Comparison of ENCODE assay signal across 14 mouse cellular contexts in genomic region chr8:108936695-108937448, GRCm38 (mm10).
DNase-seq lines count a peak whose midpoint lies in the region; ATAC-seq and TF ChIP-seq lines count a peak whose summit lies in the region.
"Had no signal": no experiment of that assay in that cellular context is flagged by ENCODE, and none has a peak within 500 bp of the region (broad histone marks: within the 10 kb centered on the region; RNA-seq: fewer than 3 reads in every experiment).

No protein-coding gene starts in this region.

- H3K4me2 ChIP-seq in forebrain, embryonic 12.5 days, result no peak overlapping the region
- no peak overlapping the region for H3K4me2 ChIP-seq in forebrain, embryonic 11.5 days (ENCODE audit: low read depth, low read length, severe bottlenecking)
- H3K4me2 ChIP-seq in forebrain, embryonic 15.5 days (replicated peaks), result no peak overlapping the region
- H3K4me2 ChIP-seq in limb, embryonic 13.5 days (replicated peaks), result no peak overlapping the region
- no peak overlapping the region for H3K4me2 ChIP-seq in lung, postnatal 0 days (replicated peaks; ENCODE audit: low read depth, low read length)

- H3K79me2 ChIP-seq in MEL (ENCODE audit: control insufficient read depth, insufficient read depth, low read length, poor library complexity), result no peaks in the 10 kb centered on the region; the same call in 1 of the 2 replicates

- H3K4me1 ChIP-seq in forebrain, embryonic 12.5 days, result peaks cover 44% of the 10 kb centered on the region
- H3K4me1 ChIP-seq in forebrain, embryonic 11.5 days (replicated peaks; ENCODE audit: control insufficient read depth, insufficient read depth, low read length), result peaks cover 11% of the 10 kb centered on the region
- H3K4me1 ChIP-seq in MEL (ENCODE audit: control insufficient read depth in 1 of 2, insufficient read depth in 2 of 2, low read length in 2 of 2), result peaks cover 14 to 38% of the 10 kb centered on the region in 2 experiments
- peaks cover 33% of the 10 kb centered on the region for H3K4me1 ChIP-seq in forebrain, embryonic 15.5 days
- H3K4me1 ChIP-seq in limb, embryonic 13.5 days, result peaks cover 14% of the 10 kb centered on the region
- peaks cover 5% of the 10 kb centered on the region; the same call in 1 of the 2 replicates for H3K4me1 ChIP-seq in lung, postnatal 0 days (ENCODE audit: insufficient read depth, low read depth, low read length)

- H3K9me3 ChIP-seq in forebrain, embryonic 12.5 days, result no peaks in the 10 kb centered on the region
- peaks cover 3% of the 10 kb centered on the region; the same call in 1 of the 2 replicates for H3K9me3 ChIP-seq in forebrain, embryonic 11.5 days (ENCODE audit: control insufficient read depth, low read length)
- no peaks in the 10 kb centered on the region for H3K9me3 ChIP-seq in MEL (replicated peaks; ENCODE audit: insufficient read depth, low read length)
- H3K9me3 ChIP-seq in forebrain, embryonic 15.5 days, result no peaks in the 10 kb centered on the region
- H3K9me3 ChIP-seq in limb, embryonic 13.5 days, result no peaks in the 10 kb centered on the region
- no peaks in the 10 kb centered on the region for H3K9me3 ChIP-seq in lung, postnatal 0 days (ENCODE audit: low read length)

- no peak for TF ChIP-seq CTCF in MEL (IDR thresholded peaks at IDR 0.05 in 2 of 3, conservative IDR thresholded peaks at IDR 0.05 in 1 of 3; ENCODE audit: control insufficient read depth in 1 of 3, insufficient read depth in 1 of 3, low read depth in 2 of 3, low read length in 3 of 3, poor library complexity in 1 of 3, severe bottlenecking in 1 of 3)
- no peak for TF ChIP-seq CTCF in lung, postnatal 0 days (IDR thresholded peaks at IDR 0.05)

- 67% methylated on average over 19 of the region's 19 CpGs for WGBS in forebrain, embryonic 12.5 days
- 75% methylated on average over 19 of the region's 19 CpGs for WGBS in forebrain, embryonic 11.5 days
- WGBS in forebrain, embryonic 15.5 days, result 47% methylated on average over 19 of the region's 19 CpGs
- WGBS in limb, embryonic 13.5 days, result 81% methylated on average over 19 of the region's 19 CpGs
- 76% methylated on average over 19 of the region's 19 CpGs for WGBS in lung, postnatal 0 days

- TF ChIP-seq RAD21 in MEL (IDR thresholded peaks at IDR 0.05; ENCODE audit: low read depth, low read length), result no peak

- H3K9ac ChIP-seq in forebrain, embryonic 12.5 days, result no peak overlapping the region
- no peak overlapping the region for H3K9ac ChIP-seq in forebrain, embryonic 11.5 days (ENCODE audit: low read length)
- peak overlapping the region; percentile 66 for H3K9ac ChIP-seq in MEL (ENCODE audit: control insufficient read depth, low read depth, low read length, poor library complexity, severe bottlenecking)
- no peak overlapping the region for H3K9ac ChIP-seq in forebrain, embryonic 15.5 days (replicated peaks)
- no peak overlapping the region for H3K9ac ChIP-seq in limb, embryonic 13.5 days
- no peak overlapping the region for H3K9ac ChIP-seq in lung, postnatal 0 days (replicated peaks; ENCODE audit: low read depth)

- no peak overlapping the region for H3K4me3 ChIP-seq in forebrain, embryonic 12.5 days (replicated peaks)
- no peak overlapping the region for H3K4me3 ChIP-seq in forebrain, embryonic 11.5 days (ENCODE audit: low read depth, low read length)
- H3K4me3 ChIP-seq in MEL (ENCODE audit: control insufficient read depth in 1 of 2, insufficient read depth in 1 of 2, low read depth in 2 of 2, low read length in 2 of 2), result peak overlapping the region; percentile 43 to 58
- H3K4me3 ChIP-seq in forebrain, embryonic 15.5 days, result no peak overlapping the region
- H3K4me3 ChIP-seq in limb, embryonic 13.5 days, result no peak overlapping the region
- H3K4me3 ChIP-seq in lung, postnatal 0 days (ENCODE audit: low read depth, low read length), result no peak overlapping the region
- H3K4me3 ChIP-seq: heart, adult 2 months had no signal

- peaks cover 38% of the 10 kb centered on the region; the same call in 1 of the 2 replicates for H3K36me3 ChIP-seq in forebrain, embryonic 12.5 days (replicated peaks)
- no peaks in the 10 kb centered on the region; the same call in 1 of the 2 replicates for H3K36me3 ChIP-seq in forebrain, embryonic 11.5 days (ENCODE audit: control insufficient read depth, insufficient read depth, low read length)
- H3K36me3 ChIP-seq in MEL (ENCODE audit: control insufficient read depth in 1 of 2, insufficient read depth in 2 of 2, low read length in 2 of 2), result peaks cover 0 to 27% of the 10 kb centered on the region in 2 experiments; a peak in 2 of 4 replicates
- H3K36me3 ChIP-seq in forebrain, embryonic 15.5 days, result no peaks in the 10 kb centered on the region
- peaks cover 81% of the 10 kb centered on the region for H3K36me3 ChIP-seq in limb, embryonic 13.5 days
- H3K36me3 ChIP-seq in lung, postnatal 0 days (ENCODE audit: insufficient read depth, low read length), result 0 out of 2 replicates have a peak, but pooled peaks cover 8% of the 10 kb centered on the region

- H3K27me3 ChIP-seq in forebrain, embryonic 12.5 days, result peaks cover 10% of the 10 kb centered on the region; the same call in 1 of the 2 replicates
- H3K27me3 ChIP-seq in forebrain, embryonic 11.5 days (ENCODE audit: control insufficient read depth, insufficient read depth, low read length), result no peaks in the 10 kb centered on the region
- H3K27me3 ChIP-seq in MEL (ENCODE audit: control insufficient read depth in 1 of 2, insufficient read depth in 2 of 2, low read length in 2 of 2), result no peaks in the 10 kb centered on the region
- no peaks in the 10 kb centered on the region for H3K27me3 ChIP-seq in forebrain, embryonic 15.5 days
- no peaks in the 10 kb centered on the region for H3K27me3 ChIP-seq in limb, embryonic 13.5 days
- H3K27me3 ChIP-seq in lung, postnatal 0 days (replicated peaks; ENCODE audit: insufficient read depth, low read length), result no peaks in the 10 kb centered on the region

- no peak for DNase-seq in forebrain, embryonic 11.5 days (ENCODE audit: low spot score)
- DNase-seq in MEL (ENCODE audit: low read depth, low spot score), result peak; percentile 80
- DNase-seq in lung, postnatal 0 days (ENCODE audit: low spot score), result no peak
- no peak for DNase-seq in kidney, postnatal 4 days
- DNase-seq: adrenal gland, postnatal 25 days; heart, adult 2 months; heart, postnatal 14 days; kidney, postnatal 14 days; layer of hippocampus, postnatal 36 days; right cerebral cortex, adult 18-20 months had no signal

- TF ChIP-seq POLR2A in MEL (IDR thresholded peaks at IDR 0.05; ENCODE audit: control insufficient read depth in 1 of 2, insufficient read depth in 1 of 2, low read depth in 1 of 2, low read length in 2 of 2, poor library complexity in 1 of 2), result peak in 1 of 2 experiments; percentile 40; a peak in 1 of 4 replicates

- ATAC-seq in forebrain, embryonic 12.5 days (ENCODE audit: low FRiP score), result no peak
- no peak for ATAC-seq in forebrain, embryonic 11.5 days (replicated peaks; ENCODE audit: low FRiP score)
- peak; percentile 51; the same call in 1 of the 2 replicates for ATAC-seq in forebrain, embryonic 15.5 days (replicated peaks)
- no peak for ATAC-seq in limb, embryonic 13.5 days (ENCODE audit: low FRiP score, low read depth)
- no peak for ATAC-seq in lung, postnatal 0 days
- ATAC-seq in erythroid progenitor cell, adult 5-6 weeks (replicated peaks; ENCODE audit: low FRiP score, poor library complexity, severe bottlenecking), result no peak

- peak overlapping the region; percentile 71 for H3K27ac ChIP-seq in forebrain, embryonic 12.5 days
- no peak overlapping the region for H3K27ac ChIP-seq in forebrain, embryonic 11.5 days (ENCODE audit: low read depth, low read length)
- H3K27ac ChIP-seq in MEL (ENCODE audit: control insufficient read depth, low read depth, low read length), result peak overlapping the region; percentile 92
- H3K27ac ChIP-seq in forebrain, embryonic 15.5 days (replicated peaks), result peak overlapping the region; percentile 63
- H3K27ac ChIP-seq in limb, embryonic 13.5 days, result peak overlapping the region; percentile 52; the same call in 1 of the 2 replicates
- no peak overlapping the region for H3K27ac ChIP-seq in lung, postnatal 0 days (ENCODE audit: low read length)
- H3K27ac ChIP-seq: heart, adult 2 months had no signal

- peak; percentile 5 to 41; a peak in 1 of 4 replicates for TF ChIP-seq EP300 in MEL (IDR thresholded peaks at IDR 0.05; ENCODE audit: low read depth in 1 of 2, low read length in 2 of 2)
- no peak for TF ChIP-seq EP300 in lung, postnatal 0 days (IDR thresholded peaks at IDR 0.05)

TF ChIP-seq in MEL, 35 proteins besides CTCF, POLR2A, EP300 and RAD21:
- TF ChIP-seq MYC (IDR thresholded peaks at IDR 0.05; ENCODE audit: low read depth, low read length) (peak; percentile 95), MYB (IDR thresholded peaks at IDR 0.05; ENCODE audit: low read depth, low read length) (no peak), ELF1 (IDR thresholded peaks at IDR 0.05; ENCODE audit: low read depth, low read length) (no peak), TAL1 (IDR thresholded peaks at IDR 0.05; ENCODE audit: low read length) (peak; percentile 41), SIN3A (IDR thresholded peaks at IDR 0.05; ENCODE audit: low read length) (peak; percentile 60; the same call in 1 of the 2 replicates), BHLHE40 (IDR thresholded peaks at IDR 0.05; ENCODE audit: borderline replicate concordance, low read depth, low read length) (no peak; the same call in 1 of the 2 replicates), ZNF384 (IDR thresholded peaks at IDR 0.05; ENCODE audit: low read depth, low read length) (peak; percentile 99), USF1 (IDR thresholded peaks at IDR 0.05; ENCODE audit: low read depth, low read length) (peak; percentile 40; the same call in 1 of the 2 replicates), GABPA (IDR thresholded peaks at IDR 0.05; ENCODE audit: low read depth, low read length) (no peak), POLR2AphosphoS2 (IDR thresholded peaks at IDR 0.05; ENCODE audit: low read length) (no peak), GATA1 (IDR thresholded peaks at IDR 0.05; ENCODE audit: low read depth, low read length) (peak; percentile 73), TCF12 (IDR thresholded peaks at IDR 0.05; ENCODE audit: low read depth, low read length) (peak; percentile 44; the same call in 1 of the 2 replicates), NELFE (IDR thresholded peaks at IDR 0.05; ENCODE audit: low read depth, low read length) (0 out of 2 replicates have a peak, but pooled peaks have one; percentile 5), MAX (IDR thresholded peaks at IDR 0.05; ENCODE audit: low read length) (peak; percentile 87), MXI1 (IDR thresholded peaks at IDR 0.05; ENCODE audit: low read depth, low read length) (peak; percentile 84), ETS1 (IDR thresholded peaks at IDR 0.05; ENCODE audit: low read depth, low read length) (0 out of 2 replicates have a peak, but pooled peaks have one; percentile 2)

Comparison
In these comparisons a context has a peak if more than half of its experiments do, and no peak if none do; other contexts are left out.
1. H3K27ac ChIP-seq: peak in forebrain, embryonic 12.5 days (single experiment), MEL (single experiment), forebrain, embryonic 15.5 days (single experiment) and limb, embryonic 13.5 days (single experiment); none in forebrain, embryonic 11.5 days (single experiment) and lung, postnatal 0 days (single experiment).
2. H3K4me3 ChIP-seq: peak in MEL (2 of 2); none in forebrain, embryonic 12.5 days (single experiment), forebrain, embryonic 11.5 days (single experiment), forebrain, embryonic 15.5 days (single experiment), limb, embryonic 13.5 days (single experiment) and lung, postnatal 0 days (single experiment).